Mouse (Mus musculus): ENCODE results near the gene Iqcf3.
"Not testable (repeated sequence)": the region's sequence is repeated elsewhere in the genome, so short reads cannot be mapped to it uniquely, and the experiment has no call there.

- not testable (repeated sequence) for TF ChIP-seq TAL1, GATA1 (IDR thresholded peaks at IDR 0.05; ENCODE audit: low read length)
Measured at GRCm38 (mm10) chr9:106595402-106595801, 34.0 kb upstream of the Iqcf3 start.
